Mouse (Mus musculus) midbrain, embryonic 14.5 days (tissue): Measurements from ENCODE around the gene Parp1. TPM values are rescaled to one million over a fixed set of nuclear protein-coding genes. Genes with fewer than 3 reads are reported as not detected.
"Not testable (repeated sequence)": the region's sequence is repeated elsewhere in the genome, so short reads cannot be mapped to it uniquely, and the experiment has no call there.

ENCODE experiments used
- ATAC-seq: fragments of 200-750 bp; cut with Nextera tagmentation; 2 replicates; pipeline ENCODE4 v1.8.0; 2017; ENCODE audit warnings: moderate number of reproducible peaks, moderate library complexity; ENCODE audit not compliant: low FRiP score, low TSS enrichment
- DNase-seq: peaks from one replicate; pipeline ENCODE4 v3.0.0-alpha.2; 2015
- H3K27ac ChIP-seq: fragments of 300-500 bp; sonication (generic); replicated peaks from 2 replicates; pipeline ENCODE4 v1.5.1; 2014; ENCODE audit warnings: mild to moderate bottlenecking, low read depth, low read length, moderate library complexity
- H3K27me3 ChIP-seq: fragments of 300-500 bp; sonication (generic); 2 replicates; pipeline ENCODE4 v1.6.1; 2014; ENCODE audit warnings: low read length, control low read depth, mixed read lengths; ENCODE audit not compliant: control insufficient read depth, insufficient read depth
- H3K36me3 ChIP-seq: fragments of 300-500 bp; sonication (generic); 2 replicates; pipeline ENCODE4 v1.6.1; 2014; ENCODE audit warnings: low read length, control low read depth; ENCODE audit not compliant: control insufficient read depth, insufficient read depth
- H3K4me1 ChIP-seq: fragments of 300-500 bp; sonication (generic); 2 replicates; pipeline ENCODE4 v1.6.1; 2014; ENCODE audit warnings: mild to moderate bottlenecking, antibody characterized with exemption, low read length, control low read depth; ENCODE audit not compliant: control insufficient read depth, insufficient read depth
- H3K4me2 ChIP-seq: fragments of 300-500 bp; sonication (generic); 2 replicates; pipeline ENCODE4 v1.6.1; 2014; ENCODE audit warnings: mild to moderate bottlenecking, low read length, moderate library complexity
- H3K4me3 ChIP-seq: fragments of 300-500 bp; sonication (generic); replicated peaks from 2 replicates; pipeline ENCODE4 v1.5.1; 2014; ENCODE audit warnings: low read depth, low read length
- H3K9ac ChIP-seq: fragments of 300-500 bp; sonication (generic); replicated peaks from 2 replicates; pipeline ENCODE4 v1.6.1; 2014; ENCODE audit warnings: mild to moderate bottlenecking, low read length, moderate library complexity
- H3K9me3 ChIP-seq: fragments of 300-500 bp; sonication (generic); 2 replicates; pipeline ENCODE4 v1.6.1; 2016; ENCODE audit warnings: low read length, control low read depth, mixed read lengths; ENCODE audit not compliant: control insufficient read depth
- WGBS: fragments of 180-500 bp; shearing (Covaris S2); extraction: QIAGEN DNeasy Blood & Tissue Kit; methylation state at CpG from one replicate; pipeline ENCODE4 v1.1.7; 2014; 5-methylcytosine and 5-hydroxymethylcytosine counted together
- polyA plus RNA-seq: library from polyadenylated mRNA; unstranded; fragments of >200 nt; fragmentation: Nextera tagmentation; extraction: Ambion mirVana; gene quantifications from 2 replicates; pipeline ENCODE4 v1.2.1, GENCODE M21; 2014

Gene Parp1
- polyA plus RNA-seq, 1 experiment from 2014 or later, result 97.4 TPM

- no peaks in the 10 kb centered on the region for H3K4me1 ChIP-seq
- no peak overlapping the region for H3K27ac ChIP-seq
- H3K9ac ChIP-seq, result no peak overlapping the region
- WGBS, result 70% methylated on average over 4 of the region's 4 CpGs
- no peak overlapping the region for H3K4me3 ChIP-seq
- no peak for ATAC-seq
- H3K27me3 ChIP-seq, result no peaks in the 10 kb centered on the region
- H3K36me3 ChIP-seq, result peaks cover 41% of the 10 kb centered on the region
- no peak overlapping the region for H3K4me2 ChIP-seq
- no peaks in the 10 kb centered on the region for H3K9me3 ChIP-seq
- DNase-seq, result peak; percentile 15
Measured at GRCm38 (mm10) chr1:180604579-180604978, 35.9 kb downstream of the Parp1 start.

- Histone ChIP-seq H3K4me1 (no peaks in the 10 kb centered on the region), H3K36me3 (peaks cover 25% of the 10 kb centered on the region), H3K27me3 (no peaks in the 10 kb centered on the region), H3K27ac (no peak overlapping the region), H3K4me3 (no peak overlapping the region), H3K9ac (no peak overlapping the region), H3K4me2 (no peak overlapping the region), H3K9me3 (no peaks in the 10 kb centered on the region)
- ATAC-seq (no peak), DNase-seq (no peak)
- WGBS, result 90% methylated on average over 3 of the region's 3 CpGs
Measured at GRCm38 (mm10) chr1:180606106-180606505, 37.4 kb downstream of the Parp1 start.

- WGBS, result 84% methylated on average over 10 of the region's 10 CpGs
- no peaks in the 10 kb centered on the region for H3K4me1 ChIP-seq
Measured at GRCm38 (mm10) chr1:180606796-180607577, 38.3 kb downstream of the Parp1 start.

DNA sequence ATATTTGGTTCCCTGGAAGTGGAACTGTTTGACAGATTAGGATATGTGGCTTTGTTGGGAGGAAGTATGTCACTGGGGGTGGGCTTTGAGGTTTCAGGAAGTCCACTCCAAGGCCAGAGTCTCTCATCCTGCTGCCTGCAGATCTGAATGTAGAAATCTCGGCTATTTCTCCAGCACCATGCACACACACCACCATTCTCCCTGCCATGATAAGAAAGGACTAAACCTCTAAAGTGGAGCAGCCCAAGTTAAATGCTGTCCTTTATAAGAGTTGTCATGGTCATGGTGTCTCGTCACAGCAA, 38.8 kb downstream of the Parp1 start:
- DNase-seq (no peak), ATAC-seq (no peak)
- no peak overlapping the region for H3K27ac ChIP-seq
- no peaks in the 10 kb centered on the region for H3K27me3 ChIP-seq
- WGBS, result 95% methylated on average over 2 of the region's 2 CpGs
- no peak overlapping the region for H3K4me3 ChIP-seq
- no peak overlapping the region for H3K9ac ChIP-seq
- H3K9me3 ChIP-seq, result no peaks in the 10 kb centered on the region
- peaks cover 13% of the 10 kb centered on the region; the same call in 1 of the 2 replicates for H3K36me3 ChIP-seq
- no peak overlapping the region for H3K4me2 ChIP-seq
- no peaks in the 10 kb centered on the region for H3K4me1 ChIP-seq

More at GRCm38 (mm10) chr1:180606796-180607577, 38.3 kb downstream of the Parp1 start:
- Histone ChIP-seq H3K9ac (no peak overlapping the region), H3K4me2 (no peak overlapping the region), H3K4me3 (no peak overlapping the region), H3K36me3 (peaks cover 17% of the 10 kb centered on the region), H3K27ac (no peak overlapping the region), H3K27me3 (no peaks in the 10 kb centered on the region), H3K9me3 (no peaks in the 10 kb centered on the region)
- ATAC-seq, result no peak
- DNase-seq, result no peak

DNA sequence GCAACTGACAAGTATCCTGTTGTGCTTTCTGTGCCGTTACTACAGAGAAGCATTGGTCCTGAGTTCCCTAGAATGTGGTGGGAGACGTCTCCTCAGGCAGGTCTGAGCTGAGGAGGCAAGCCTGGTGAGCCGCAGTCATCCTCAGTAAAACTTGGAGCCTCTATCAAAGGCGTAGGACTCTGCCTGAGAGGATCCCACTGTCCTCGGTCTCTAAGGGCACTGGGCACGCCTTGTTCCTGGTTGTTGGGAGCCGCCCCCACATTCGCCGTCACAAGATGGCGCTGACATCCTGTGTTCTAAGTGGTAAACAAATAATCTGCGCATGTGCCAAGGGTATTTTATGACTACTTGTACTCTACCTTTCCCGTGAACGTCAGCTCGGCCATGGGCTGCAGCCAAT, 43.1 kb downstream of the Parp1 start:
- H3K4me2 ChIP-seq, result not testable (repeated sequence)

DNA sequence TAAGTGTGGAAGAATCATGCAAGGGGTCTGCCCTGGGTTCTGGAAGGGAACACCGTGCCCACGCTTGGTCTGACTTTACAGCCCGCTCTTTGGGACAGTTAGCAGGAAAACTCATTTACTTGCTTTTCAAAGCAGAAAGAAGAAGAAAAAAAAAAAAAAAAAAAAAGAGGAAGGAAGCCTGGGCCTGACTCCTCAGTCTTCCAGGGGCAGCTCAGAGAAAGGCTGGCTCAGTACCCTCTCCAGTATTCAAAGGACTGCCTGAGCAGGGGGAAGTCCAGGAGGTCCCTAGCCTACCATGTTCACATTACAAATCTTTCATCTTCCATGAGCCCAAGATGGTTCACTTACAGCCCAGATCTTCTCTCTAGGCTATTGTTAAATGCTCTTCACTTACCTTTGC, 48.0 kb downstream of the Parp1 start:
- H3K4me2 ChIP-seq, result no peak overlapping the region
- H3K9ac ChIP-seq, result no peak overlapping the region
- no peaks in the 10 kb centered on the region for H3K36me3 ChIP-seq
- DNase-seq (no peak), ATAC-seq (no peak)
- 99% methylated on average over 3 of the region's 3 CpGs for WGBS
- no peaks in the 10 kb centered on the region for H3K27me3 ChIP-seq
- H3K4me3 ChIP-seq, result no peak overlapping the region
- H3K27ac ChIP-seq, result no peak overlapping the region
- H3K4me1 ChIP-seq, result no peaks in the 10 kb centered on the region
- no peaks in the 10 kb centered on the region for H3K9me3 ChIP-seq

More for the DNA sequence above, 43.1 kb downstream of the Parp1 start:
- H3K4me1 ChIP-seq, H3K27me3 ChIP-seq, ATAC-seq, H3K9me3 ChIP-seq, H3K4me3 ChIP-seq, H3K27ac ChIP-seq, H3K9ac ChIP-seq, H3K36me3 ChIP-seq, DNase-seq: not testable (repeated sequence)
- WGBS, result 95% methylated on average over 11 of the region's 14 CpGs

- ATAC-seq, result no peak
- no peak overlapping the region for H3K27ac ChIP-seq
Measured at GRCm38 (mm10) chr1:180622389-180622788, 53.7 kb downstream of the Parp1 start.

GRCm38 (mm10) chr1:180623911-180624310, 55.2 kb downstream of the Parp1 start:
- Histone ChIP-seq H3K36me3 (no peaks in the 10 kb centered on the region), H3K9me3 (no peaks in the 10 kb centered on the region), H3K27me3 (no peaks in the 10 kb centered on the region), H3K4me3 (no peak overlapping the region), H3K4me1 (no peaks in the 10 kb centered on the region), H3K9ac (no peak overlapping the region), H3K27ac (no peak overlapping the region), H3K4me2 (no peak overlapping the region)
- DNase-seq, result no peak
- 93% methylated on average over 2 of the region's 2 CpGs for WGBS
- no peak for ATAC-seq

More at GRCm38 (mm10) chr1:180622389-180622788, 53.7 kb downstream of the Parp1 start:
- no peak for DNase-seq
- H3K4me3 ChIP-seq, result no peak overlapping the region
- no peaks in the 10 kb centered on the region for H3K36me3 ChIP-seq
- H3K9me3 ChIP-seq, result no peaks in the 10 kb centered on the region
- no peaks in the 10 kb centered on the region for H3K27me3 ChIP-seq
- no peak overlapping the region for H3K9ac ChIP-seq
- 86% methylated on average over 4 of the region's 4 CpGs for WGBS
- no peaks in the 10 kb centered on the region for H3K4me1 ChIP-seq
- H3K4me2 ChIP-seq, result no peak overlapping the region

DNA sequence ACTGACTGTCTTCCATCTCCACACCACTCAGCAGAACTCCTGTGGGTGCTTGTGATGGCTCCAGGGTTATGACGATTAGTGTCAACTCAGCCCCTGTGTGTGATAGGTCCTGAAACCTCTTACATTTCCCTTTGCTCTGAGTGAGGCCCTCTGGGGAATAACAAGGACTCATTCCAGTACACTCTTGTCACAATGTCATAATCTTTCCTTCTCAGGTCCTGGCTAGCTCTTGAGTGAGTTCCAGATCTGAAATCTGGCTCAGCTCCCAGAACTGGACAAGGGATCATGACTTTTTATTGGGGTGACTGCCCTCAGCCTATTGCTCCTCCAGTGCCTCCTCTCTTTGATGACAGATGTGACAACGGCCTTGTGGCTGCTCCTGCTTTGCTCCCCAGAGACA, 57.4 kb downstream of the Parp1 start:
- WGBS, result 75% methylated on average over 2 of the region's 2 CpGs

More for the DNA sequence above, 57.4 kb downstream of the Parp1 start:
- H3K27ac ChIP-seq, result no peak overlapping the region
- H3K36me3 ChIP-seq, result no peaks in the 10 kb centered on the region
- H3K9ac ChIP-seq, result no peak overlapping the region
- H3K9me3 ChIP-seq, result no peaks in the 10 kb centered on the region
- no peaks in the 10 kb centered on the region for H3K4me1 ChIP-seq
- H3K27me3 ChIP-seq, result no peaks in the 10 kb centered on the region
- H3K4me3 ChIP-seq, result no peak overlapping the region
- DNase-seq (no peak), ATAC-seq (no peak)
- H3K4me2 ChIP-seq, result no peak overlapping the region
